Mouse (Mus musculus): Measurements from ENCODE around the gene Acsl5. TPM values are rescaled to one million over a fixed set of nuclear protein-coding genes. Genes with fewer than 3 reads are reported as not detected.
A peak's percentile ranks its signal among the peaks of the same experiment; 100 is the strongest.

Gene Acsl5
- total RNA-seq, 1 experiment, result 17.1 TPM

DNA sequence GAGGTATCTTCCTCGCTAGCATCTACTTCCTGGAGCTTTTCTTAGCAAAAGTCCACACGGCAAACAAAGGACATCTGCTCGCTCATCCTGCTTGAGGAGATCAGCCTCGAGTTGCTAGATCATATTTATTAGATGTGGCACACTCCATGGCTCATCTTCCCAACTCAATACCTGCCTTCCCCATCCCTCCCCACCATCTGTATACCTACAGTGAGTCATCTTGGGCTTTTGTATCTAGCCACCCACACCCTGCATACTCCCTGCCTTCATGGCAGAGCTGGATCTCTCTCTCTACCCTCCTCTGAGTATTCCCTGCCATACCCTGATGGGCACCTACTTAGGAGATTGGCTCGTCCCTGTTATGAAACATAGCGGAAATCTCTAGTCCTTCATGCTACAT lies 30.5 kb upstream of the Acsl5 start:
- in situ Hi-C loops (cut with MboI; ENCODE audit: low sequenced_read_pairs in 2 of 2, unreplicated experiment in 2 of 2), result no loop called here
- Histone ChIP-seq H3K9me3 (ENCODE audit: control insufficient read depth, insufficient read depth, low read depth, low read length) (no peaks in the 10 kb centered on the region), H3K36me3 (ENCODE audit: control insufficient read depth, insufficient read depth, low read length, poor library complexity, severe bottlenecking) (no peaks in the 10 kb centered on the region), H3K4me3 (ENCODE audit: insufficient read depth in 1 of 2, low read depth in 1 of 2, low read length in 2 of 2, poor library complexity in 1 of 2, severe bottlenecking in 1 of 2) (no peak overlapping the region), H3K27ac (ENCODE audit: insufficient read depth, low read depth, low read length, poor library complexity, severe bottlenecking) (0 out of 2 replicates have a peak overlapping the region, but pooled peaks have one; percentile 3), H3K9ac (ENCODE audit: insufficient read depth, low read depth, low read length, poor library complexity, severe bottlenecking) (no peak overlapping the region), H3K4me1 (ENCODE audit: control insufficient read depth in 2 of 2, insufficient read depth in 2 of 2, low read length in 2 of 2, poor library complexity in 1 of 2) (peaks cover under 1 to 23% of the 10 kb centered on the region in 2 experiments; a peak in 2 of 4 replicates)
- TF ChIP-seq ZC3H11A (IDR thresholded peaks at IDR 0.05; ENCODE audit: borderline replicate concordance, low read depth, low read length) (no peak), CHD2 (IDR thresholded peaks at IDR 0.05; ENCODE audit: low read depth, low read length) (no peak), HCFC1 (IDR thresholded peaks at IDR 0.05; ENCODE audit: borderline replicate concordance, insufficient read depth, low read length) (no peak), ZNF384 (IDR thresholded peaks at IDR 0.05; ENCODE audit: low read depth, low read length) (no peak), MAFK (IDR thresholded peaks at IDR 0.05; ENCODE audit: insufficient read depth, low read depth, low read length) (no peak)
- DNase-seq (ENCODE audit: low read depth, low spot score), result no peak

DNA sequence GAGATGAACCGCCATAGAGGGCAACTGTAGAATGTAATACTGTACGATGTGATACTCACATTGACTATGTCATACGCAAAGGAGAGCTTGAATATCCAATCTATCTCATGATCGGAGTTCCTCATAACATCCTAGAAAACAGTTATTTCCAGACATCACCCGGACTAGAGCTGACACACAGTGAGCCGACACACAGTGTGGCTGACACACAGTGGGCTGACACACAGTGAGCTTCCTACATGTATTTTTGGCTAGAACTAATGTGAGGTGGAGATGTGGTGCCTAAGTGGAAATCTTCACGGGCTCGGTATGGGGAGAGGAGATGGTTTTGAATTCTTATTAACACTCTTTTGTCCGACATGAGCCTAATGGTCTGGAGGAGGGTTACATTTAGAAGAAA lies 29.5 kb upstream of the Acsl5 start:
- Histone ChIP-seq H3K4me1 (ENCODE audit: control insufficient read depth in 2 of 2, insufficient read depth in 2 of 2, low read length in 2 of 2, poor library complexity in 1 of 2) (peaks cover 2 to 26% of the 10 kb centered on the region in 2 experiments; a peak in 2 of 4 replicates), H3K4me3 (ENCODE audit: insufficient read depth in 1 of 2, low read depth in 1 of 2, low read length in 2 of 2, poor library complexity in 1 of 2, severe bottlenecking in 1 of 2) (no peak overlapping the region), H3K9ac (ENCODE audit: insufficient read depth, low read depth, low read length, poor library complexity, severe bottlenecking) (no peak overlapping the region), H3K27ac (ENCODE audit: insufficient read depth, low read depth, low read length, poor library complexity, severe bottlenecking) (no peak overlapping the region), H3K9me3 (ENCODE audit: control insufficient read depth, insufficient read depth, low read depth, low read length) (no peaks in the 10 kb centered on the region), H3K36me3 (ENCODE audit: control insufficient read depth, insufficient read depth, low read length, poor library complexity, severe bottlenecking) (no peaks in the 10 kb centered on the region)
- DNase-seq (ENCODE audit: low read depth, low spot score), result no peak
- in situ Hi-C loops (cut with MboI; ENCODE audit: low sequenced_read_pairs in 2 of 2, unreplicated experiment in 2 of 2), result no loop called here
- TF ChIP-seq HCFC1 (IDR thresholded peaks at IDR 0.05; ENCODE audit: borderline replicate concordance, insufficient read depth, low read length), result no peak
- TF ChIP-seq ZNF384 (IDR thresholded peaks at IDR 0.05; ENCODE audit: low read depth, low read length), result no peak
- no peak for TF ChIP-seq CHD2 (IDR thresholded peaks at IDR 0.05; ENCODE audit: low read depth, low read length)
- no peak for TF ChIP-seq MAFK (IDR thresholded peaks at IDR 0.05; ENCODE audit: insufficient read depth, low read depth, low read length)
- no peak for TF ChIP-seq ZC3H11A (IDR thresholded peaks at IDR 0.05; ENCODE audit: borderline replicate concordance, low read depth, low read length)

DNA sequence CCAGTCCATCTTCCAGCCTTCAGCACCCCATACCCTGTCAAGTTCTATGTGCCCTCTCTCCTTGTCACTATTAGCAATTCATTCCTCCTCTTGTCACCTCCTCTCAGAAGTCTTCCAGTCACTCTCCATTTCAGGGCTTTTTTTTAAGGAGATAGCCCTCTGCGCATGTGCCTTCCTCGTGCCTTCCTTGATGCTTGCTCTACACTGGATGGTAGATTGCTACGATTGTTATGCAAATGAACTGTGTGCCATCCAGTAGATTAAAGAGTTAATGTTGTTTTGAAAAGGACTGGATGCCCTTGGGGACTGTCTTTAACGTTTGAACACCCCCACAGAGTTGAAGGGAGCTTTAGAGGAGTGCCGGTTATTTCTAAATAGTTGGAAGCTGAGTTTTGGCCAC lies 25.1 kb upstream of the Acsl5 start:
- TF ChIP-seq ZC3H11A (IDR thresholded peaks at IDR 0.05; ENCODE audit: borderline replicate concordance, low read depth, low read length), result no peak
- TF ChIP-seq MAFK (IDR thresholded peaks at IDR 0.05; ENCODE audit: insufficient read depth, low read depth, low read length), result no peak
- no peak for TF ChIP-seq HCFC1 (IDR thresholded peaks at IDR 0.05; ENCODE audit: borderline replicate concordance, insufficient read depth, low read length)
- TF ChIP-seq CHD2 (IDR thresholded peaks at IDR 0.05; ENCODE audit: low read depth, low read length), result no peak
- TF ChIP-seq ZNF384 (IDR thresholded peaks at IDR 0.05; ENCODE audit: low read depth, low read length), result no peak
- Histone ChIP-seq H3K36me3 (ENCODE audit: control insufficient read depth, insufficient read depth, low read length, poor library complexity, severe bottlenecking) (no peaks in the 10 kb centered on the region), H3K27ac (ENCODE audit: insufficient read depth, low read depth, low read length, poor library complexity, severe bottlenecking) (no peak overlapping the region), H3K4me1 (ENCODE audit: control insufficient read depth in 2 of 2, insufficient read depth in 2 of 2, low read length in 2 of 2, poor library complexity in 1 of 2) (peaks cover 2 to 17% of the 10 kb centered on the region in 2 experiments; a peak in 2 of 4 replicates), H3K9ac (ENCODE audit: insufficient read depth, low read depth, low read length, poor library complexity, severe bottlenecking) (no peak overlapping the region), H3K4me3 (ENCODE audit: insufficient read depth in 1 of 2, low read depth in 1 of 2, low read length in 2 of 2, poor library complexity in 1 of 2, severe bottlenecking in 1 of 2) (no peak overlapping the region), H3K9me3 (ENCODE audit: control insufficient read depth, insufficient read depth, low read depth, low read length) (no peaks in the 10 kb centered on the region)
- in situ Hi-C loops (cut with MboI; ENCODE audit: low sequenced_read_pairs in 2 of 2, unreplicated experiment in 2 of 2), result no loop called here
- DNase-seq (ENCODE audit: low read depth, low spot score), result no peak

- Histone ChIP-seq H3K9ac (ENCODE audit: insufficient read depth, low read depth, low read length, poor library complexity, severe bottlenecking) (no peak overlapping the region), H3K27ac (ENCODE audit: insufficient read depth, low read depth, low read length, poor library complexity, severe bottlenecking) (no peak overlapping the region), H3K4me3 (ENCODE audit: insufficient read depth in 1 of 2, low read depth in 1 of 2, low read length in 2 of 2, poor library complexity in 1 of 2, severe bottlenecking in 1 of 2) (no peak overlapping the region), H3K36me3 (ENCODE audit: control insufficient read depth, insufficient read depth, low read length, poor library complexity, severe bottlenecking) (no peaks in the 10 kb centered on the region), H3K9me3 (ENCODE audit: control insufficient read depth, insufficient read depth, low read depth, low read length) (no peaks in the 10 kb centered on the region), H3K4me1 (ENCODE audit: control insufficient read depth in 2 of 2, insufficient read depth in 2 of 2, low read length in 2 of 2, poor library complexity in 1 of 2) (peaks cover 2 to 17% of the 10 kb centered on the region in 2 experiments; a peak in 2 of 4 replicates)
- TF ChIP-seq HCFC1 (IDR thresholded peaks at IDR 0.05; ENCODE audit: borderline replicate concordance, insufficient read depth, low read length) (no peak), MAFK (IDR thresholded peaks at IDR 0.05; ENCODE audit: insufficient read depth, low read depth, low read length) (no peak), ZC3H11A (IDR thresholded peaks at IDR 0.05; ENCODE audit: borderline replicate concordance, low read depth, low read length) (no peak), CHD2 (IDR thresholded peaks at IDR 0.05; ENCODE audit: low read depth, low read length) (no peak), ZNF384 (IDR thresholded peaks at IDR 0.05; ENCODE audit: low read depth, low read length) (no peak)
- no peak for DNase-seq (ENCODE audit: low read depth, low spot score)
- in situ Hi-C loops (cut with MboI; ENCODE audit: low sequenced_read_pairs in 2 of 2, unreplicated experiment in 2 of 2), result no loop called here
These were observed 24.6 kb upstream of the Acsl5 start for GRCm38 (mm10) chr19:55227135-55227534.

- Histone ChIP-seq H3K4me1 (ENCODE audit: control insufficient read depth in 2 of 2, insufficient read depth in 2 of 2, low read length in 2 of 2, poor library complexity in 1 of 2) (peaks cover 2 to 3% of the 10 kb centered on the region in 2 experiments; a peak in 1 of 4 replicates), H3K27ac (ENCODE audit: insufficient read depth, low read depth, low read length, poor library complexity, severe bottlenecking) (no peak overlapping the region), H3K9ac (ENCODE audit: insufficient read depth, low read depth, low read length, poor library complexity, severe bottlenecking) (no peak overlapping the region), H3K9me3 (ENCODE audit: control insufficient read depth, insufficient read depth, low read depth, low read length) (no peaks in the 10 kb centered on the region), H3K36me3 (ENCODE audit: control insufficient read depth, insufficient read depth, low read length, poor library complexity, severe bottlenecking) (no peaks in the 10 kb centered on the region), H3K4me3 (ENCODE audit: insufficient read depth in 1 of 2, low read depth in 1 of 2, low read length in 2 of 2, poor library complexity in 1 of 2, severe bottlenecking in 1 of 2) (no peak overlapping the region)
- no peak for DNase-seq (ENCODE audit: low read depth, low spot score)
- in situ Hi-C loops (cut with MboI; ENCODE audit: low sequenced_read_pairs in 2 of 2, unreplicated experiment in 2 of 2), result no loop called here
- TF ChIP-seq HCFC1 (IDR thresholded peaks at IDR 0.05; ENCODE audit: borderline replicate concordance, insufficient read depth, low read length), result no peak
- TF ChIP-seq ZNF384 (IDR thresholded peaks at IDR 0.05; ENCODE audit: low read depth, low read length), result no peak
- no peak for TF ChIP-seq CHD2 (IDR thresholded peaks at IDR 0.05; ENCODE audit: low read depth, low read length)
- no peak for TF ChIP-seq ZC3H11A (IDR thresholded peaks at IDR 0.05; ENCODE audit: borderline replicate concordance, low read depth, low read length)
- no peak for TF ChIP-seq MAFK (IDR thresholded peaks at IDR 0.05; ENCODE audit: insufficient read depth, low read depth, low read length)
These were observed 20.7 kb upstream of the Acsl5 start for GRCm38 (mm10) chr19:55231081-55231480.
